Mouse (Mus musculus) small intestine, adult 2 months (tissue): Measurements from ENCODE around the gene Cbx2.

Experiments used
- CTCF ChIP-seq: fragments of 200-500 bp; IDR thresholded peaks from 2 replicates; pipeline ENCODE4 v1.5.1; 2012; ENCODE audit warnings: low read depth, mild to moderate bottlenecking, control low read depth, inconsistent platforms, low read length, moderate library complexity, mixed read lengths; ENCODE audit not compliant: insufficient replicate concordance, insufficient read length; ENCODE audit errors: extremely low read depth
- POLR2A ChIP-seq: fragments of 200-500 bp; IDR thresholded peaks from 2 replicates; pipeline ENCODE4 v1.6.1; 2012; ENCODE audit warnings: low read depth, mild to moderate bottlenecking, control low read depth, inconsistent platforms, low read length, moderate library complexity

- TF ChIP-seq POLR2A (no peak), CTCF (peak; percentile 50; the same call in 1 of the 2 replicates)
Observed at GRCm38 (mm10) chr11:119043761-119044550, 21.2 kb downstream of the Cbx2 start.
